Mouse (Mus musculus) CD4-positive, CD25-positive, alpha-beta regulatory T cell, adult 2 months (primary cell): Measurements from ENCODE around the gene Fas.

Source experiments
- DNase-seq: peaks from one replicate; pipeline ENCODE4 v3.0.0-alpha.2; 2012; ENCODE audit warnings: low read depth, low spot score

Gene Fas

GRCm38 (mm10) chr19:34353291-34353805 is 62.9 kb downstream of the Fas start:
- no peak for DNase-seq

DNA sequence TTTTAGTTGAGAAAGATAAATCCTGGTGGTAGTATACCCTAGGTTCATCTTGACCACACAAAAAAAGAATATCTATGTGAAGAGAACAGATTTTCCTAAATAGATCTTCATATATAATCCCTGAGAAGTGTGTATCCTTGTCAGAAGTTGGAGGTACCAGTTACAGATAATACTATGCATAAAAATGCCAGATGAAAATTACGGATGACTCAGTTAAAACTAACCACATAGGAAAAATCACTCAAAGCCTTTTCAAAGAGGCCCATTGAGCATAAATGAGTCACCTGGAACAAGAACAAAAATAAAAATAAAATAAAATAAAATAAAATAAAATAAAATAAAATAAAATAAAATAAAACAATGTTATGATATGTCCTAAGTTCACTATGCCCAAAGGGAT is 72.2 kb downstream of the Fas start:
- no peak for DNase-seq

DNA sequence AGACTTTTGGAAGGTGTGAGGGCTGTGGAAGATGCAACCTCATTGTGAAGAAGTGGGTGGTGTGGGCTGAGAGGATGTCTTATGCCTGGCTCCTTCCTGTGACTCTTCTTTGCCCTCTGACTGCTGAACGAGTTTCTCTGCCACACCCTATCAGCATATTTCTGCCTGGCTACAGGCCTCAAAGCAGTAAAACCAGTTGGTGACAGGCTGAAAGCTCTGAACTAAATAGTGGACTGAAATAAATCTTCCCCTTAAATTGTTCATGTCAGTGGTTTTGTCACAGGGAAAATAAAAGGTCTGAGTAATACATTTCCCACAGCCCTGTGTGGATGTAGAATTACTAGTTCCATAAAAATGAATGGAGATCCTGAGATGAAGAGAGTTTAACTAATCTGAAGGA is 79.1 kb downstream of the Fas start:
- no peak for DNase-seq

DNA sequence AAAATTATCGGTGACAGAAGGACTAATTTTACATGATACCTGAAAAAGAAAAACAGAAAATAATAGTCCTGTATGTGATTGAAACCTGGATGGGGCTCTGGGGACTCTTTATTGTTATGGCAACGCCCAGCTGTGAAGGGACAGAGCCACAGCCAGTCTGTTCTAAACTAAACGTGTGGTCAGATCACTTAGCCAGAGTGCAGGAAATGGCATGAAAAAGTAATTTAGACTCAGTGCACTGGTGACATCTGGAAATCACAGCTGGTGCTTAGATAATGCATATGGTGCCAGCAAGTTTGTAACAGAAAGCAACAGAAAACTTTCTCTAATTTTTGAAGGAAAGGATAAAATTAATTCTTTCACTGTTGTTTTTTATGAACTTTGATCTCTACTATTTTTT is 79.9 kb downstream of the Fas start:
- no peak for DNase-seq
